Mouse (Mus musculus) small intestine, adult 2 months (tissue): ENCODE measurements around the gene Sirt7.

Experiments used
- CTCF ChIP-seq: fragments of 200-500 bp; IDR thresholded peaks from 2 replicates; pipeline ENCODE4 v1.5.1; 2012; ENCODE audit warnings: low read depth, mild to moderate bottlenecking, control low read depth, inconsistent platforms, low read length, moderate library complexity, mixed read lengths; ENCODE audit not compliant: insufficient replicate concordance, insufficient read length; ENCODE audit errors: extremely low read depth
- POLR2A ChIP-seq: fragments of 200-500 bp; IDR thresholded peaks from 2 replicates; pipeline ENCODE4 v1.6.1; 2012; ENCODE audit warnings: low read depth, mild to moderate bottlenecking, control low read depth, inconsistent platforms, low read length, moderate library complexity

GRCm38 (mm10) chr11:120661076-120661460 is 36.0 kb upstream of the Sirt7 start, which contains the start of gene Notum:
- TF ChIP-seq CTCF: no peak
- no peak for TF ChIP-seq POLR2A
